Mouse (Mus musculus) spleen, adult 18-20 months (tissue): ENCODE results near the gene Rreb1.

ENCODE experiments used
- DNase-seq, 2 experiments: peaks; one replicate each; pipeline ENCODE4 v3.0.0; 2022; ENCODE audit warnings: mixed read lengths in 2 of 2

Gene Rreb1

GRCm38 (mm10) chr13:37986166-37986565, 208.0 kb downstream of the Rreb1 start:
- no peak for DNase-seq

- DNase-seq = no peak
Observed at GRCm38 (mm10) chr13:37989701-37990100, 211.5 kb downstream of the Rreb1 start.

- no peak for DNase-seq
Observed at GRCm38 (mm10) chr13:37992638-37993371, 214.6 kb downstream of the Rreb1 start.

- DNase-seq = no peak
Observed at GRCm38 (mm10) chr13:37993376-37993703, 215.1 kb downstream of the Rreb1 start.

GRCm38 (mm10) chr13:37993704-37994404, 215.7 kb downstream of the Rreb1 start, which contains the start of gene Ssr1:
Gene Ssr1, minus strand, starts transcription at chr13:37994217.
- peak; percentile 91 to 97 for DNase-seq

- no peak for DNase-seq
Observed at GRCm38 (mm10) chr13:37994405-37994749, 216.2 kb downstream of the Rreb1 start.

- no peak for DNase-seq
Observed at GRCm38 (mm10) chr13:37999713-38000112, 221.5 kb downstream of the Rreb1 start.
